Mouse (Mus musculus) v-Abl transformed pro-B cells (cell line): ENCODE results near the gene Irf2bp2.

Experiments used
- in situ Hi-C, 2 experiments: fragments of 400-800 bp; cut with MboI; formaldehyde crosslinking; loops; one replicate each; pipeline ENCODE4 v1.15.1; 2025; ENCODE audit not compliant: unreplicated experiment in 2 of 2

Irf2bp2 gene

GRCm38 (mm10) chr8:126573079-126573694 lies 20.6 kb downstream of the Irf2bp2 start:
- in situ Hi-C loops, result no loop called here

DNA sequence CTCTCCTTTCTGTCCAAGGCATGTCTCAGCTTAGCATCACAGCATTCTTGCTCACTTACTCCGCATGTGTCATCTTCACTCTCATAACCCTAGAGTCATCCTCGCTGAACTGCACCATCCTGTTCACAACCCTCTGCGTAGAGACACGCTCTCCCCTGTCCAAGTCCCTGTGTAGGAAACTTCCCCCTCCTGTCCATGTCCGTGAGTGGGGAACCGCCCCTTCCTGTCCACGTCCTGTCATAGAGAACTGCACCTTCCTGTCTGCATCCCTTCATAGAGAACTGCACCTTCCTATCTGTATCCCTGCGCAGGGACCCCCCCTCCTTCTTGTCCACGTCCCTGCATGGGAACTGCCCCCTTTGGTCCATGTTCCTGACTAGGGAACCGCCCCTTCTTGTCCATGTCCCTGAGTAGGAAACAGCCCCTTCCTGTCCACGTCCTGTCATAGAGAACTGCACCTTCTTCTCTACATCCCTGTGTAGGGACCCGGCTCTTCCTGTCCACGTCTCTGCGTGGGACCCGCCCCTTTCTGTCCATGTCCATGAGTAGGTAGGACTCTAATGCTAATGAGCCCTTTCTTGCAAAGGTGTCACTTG lies 22.6 kb downstream of the Irf2bp2 start:
- in situ Hi-C loops, result no loop called here

DNA sequence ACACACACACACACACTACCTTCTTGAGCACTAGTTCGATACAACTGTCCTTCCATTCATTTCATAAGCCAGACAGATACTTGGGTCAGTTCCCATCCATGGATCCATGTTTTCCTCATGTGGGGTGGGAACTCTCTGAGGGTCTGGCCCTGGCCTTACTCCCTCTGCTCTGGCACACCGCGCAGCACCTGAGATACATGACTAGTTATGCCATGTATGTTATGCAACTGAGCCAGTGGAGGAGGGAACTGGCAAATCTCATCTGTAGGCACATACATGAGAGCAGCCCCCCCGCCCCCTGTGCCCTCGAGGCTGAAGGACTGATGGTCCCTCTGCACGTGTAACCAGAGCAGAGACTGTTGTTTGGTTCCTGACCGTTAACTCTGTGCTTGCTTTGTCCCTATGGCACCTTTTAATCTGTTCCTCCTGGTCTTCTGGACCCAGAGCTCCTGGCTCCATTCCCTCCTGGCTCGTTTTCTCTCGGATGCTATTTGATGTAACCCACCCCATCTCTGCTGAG lies 23.2 kb downstream of the Irf2bp2 start:
- in situ Hi-C loops, result no loop called here

GRCm38 (mm10) chr8:126570046-126570445 lies 23.7 kb downstream of the Irf2bp2 start:
- in situ Hi-C loops, result no loop called here

DNA sequence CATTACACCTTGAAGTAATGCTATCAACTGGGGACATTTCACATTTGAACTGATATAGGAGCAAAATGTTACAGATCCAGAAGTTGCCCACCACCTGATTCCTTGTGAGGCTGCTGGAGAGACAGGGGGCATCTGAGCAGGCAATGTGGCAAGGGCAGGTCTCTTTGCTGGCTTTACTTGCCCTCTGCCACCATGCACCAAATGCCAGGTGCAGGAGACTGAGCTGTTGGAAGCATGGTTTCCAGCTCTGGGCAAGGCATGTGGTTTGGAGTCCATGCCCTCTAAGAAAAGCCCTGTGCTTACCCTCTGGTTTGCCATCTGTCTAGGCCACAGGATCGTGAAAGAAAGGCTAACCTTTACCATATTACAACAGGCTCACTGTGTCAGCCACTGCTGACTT lies 24.1 kb downstream of the Irf2bp2 start:
- in situ Hi-C loops, result no loop called here

DNA sequence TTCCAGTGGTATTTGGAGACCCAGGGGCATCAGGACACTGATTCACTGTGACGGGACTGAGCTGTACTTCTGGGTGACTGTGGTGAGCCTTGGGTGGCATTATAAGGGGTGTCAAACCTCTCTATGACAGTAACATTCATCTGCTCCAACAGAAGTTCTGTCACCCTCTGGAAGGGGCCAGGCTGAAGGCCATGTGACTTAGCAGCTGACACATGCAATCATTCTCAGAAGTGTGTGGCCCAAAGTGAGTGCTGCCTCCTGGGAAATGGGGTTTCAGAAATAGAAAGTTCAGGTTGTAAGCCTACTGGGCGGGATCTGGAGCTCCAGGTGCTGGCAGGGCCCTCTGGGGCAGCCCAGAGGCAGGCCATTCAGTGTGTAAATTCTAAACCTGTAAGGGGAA lies 26.1 kb downstream of the Irf2bp2 start:
- in situ Hi-C loops, result no loop called here

DNA sequence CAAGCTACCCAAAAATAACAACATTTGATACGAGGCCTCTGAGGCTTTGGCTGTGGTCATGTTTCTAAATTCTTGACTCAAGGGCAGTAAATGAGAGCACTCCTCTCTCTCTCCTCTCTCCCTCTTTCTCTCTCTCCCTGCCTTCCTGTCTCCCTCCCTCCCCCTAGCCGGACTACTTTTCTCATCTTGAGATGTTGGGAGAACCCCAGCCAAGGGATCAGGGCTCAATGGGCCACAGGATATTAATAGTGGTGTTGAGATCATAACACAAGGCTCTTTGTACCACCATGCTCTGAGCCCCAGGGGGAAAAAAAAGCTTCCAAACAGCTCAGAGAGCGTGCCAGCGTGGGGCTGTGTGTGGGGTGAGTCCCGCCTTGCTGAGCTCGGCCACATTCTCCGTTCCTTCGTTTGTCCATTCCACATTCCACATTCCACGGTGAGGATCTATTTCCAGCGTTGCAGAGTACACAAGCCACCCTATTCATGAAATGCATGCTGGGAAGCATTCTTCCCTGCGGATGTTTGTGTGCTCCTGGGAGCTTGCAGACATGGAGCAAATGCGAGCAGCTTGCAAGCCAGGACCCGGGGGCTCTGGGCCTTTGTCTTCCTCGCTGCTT lies 27.2 kb downstream of the Irf2bp2 start:
- in situ Hi-C loops, result no loop called here

GRCm38 (mm10) chr8:126565954-126566445 lies 27.8 kb downstream of the Irf2bp2 start:
- in situ Hi-C loops, result no loop called here

- in situ Hi-C loops, result no loop called here
Observed at GRCm38 (mm10) chr8:126565231-126565781, 28.5 kb downstream of the Irf2bp2 start.

DNA sequence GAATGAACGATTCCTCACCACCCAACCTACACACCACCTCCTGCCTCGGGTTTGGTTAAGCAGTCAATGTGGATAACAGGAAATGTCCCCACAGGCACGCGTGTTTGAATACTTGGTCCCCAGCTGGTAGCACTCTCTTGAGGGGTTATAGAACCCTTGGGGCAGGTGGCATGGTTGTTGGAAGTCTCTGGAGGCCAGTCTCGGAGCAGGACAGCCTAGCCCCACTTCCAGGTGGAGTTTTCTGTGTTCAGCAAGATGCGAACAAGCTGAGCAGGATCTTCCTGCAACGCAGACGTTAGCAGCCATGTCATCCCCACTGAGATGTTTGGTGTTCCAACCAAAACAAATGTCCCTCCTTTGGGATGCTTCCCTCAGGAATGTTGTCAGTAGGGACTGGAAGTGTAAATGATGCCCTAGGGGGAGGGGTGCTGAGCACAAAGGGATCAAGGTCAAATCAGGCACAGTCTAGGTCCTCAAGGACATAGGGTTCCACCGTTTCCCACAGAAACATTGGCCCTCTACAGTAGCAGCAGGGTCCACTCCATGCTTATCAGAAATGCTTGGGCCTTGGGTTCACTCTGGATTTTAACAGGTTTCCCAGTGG lies 29.1 kb downstream of the Irf2bp2 start:
- in situ Hi-C loops, result no loop called here

DNA sequence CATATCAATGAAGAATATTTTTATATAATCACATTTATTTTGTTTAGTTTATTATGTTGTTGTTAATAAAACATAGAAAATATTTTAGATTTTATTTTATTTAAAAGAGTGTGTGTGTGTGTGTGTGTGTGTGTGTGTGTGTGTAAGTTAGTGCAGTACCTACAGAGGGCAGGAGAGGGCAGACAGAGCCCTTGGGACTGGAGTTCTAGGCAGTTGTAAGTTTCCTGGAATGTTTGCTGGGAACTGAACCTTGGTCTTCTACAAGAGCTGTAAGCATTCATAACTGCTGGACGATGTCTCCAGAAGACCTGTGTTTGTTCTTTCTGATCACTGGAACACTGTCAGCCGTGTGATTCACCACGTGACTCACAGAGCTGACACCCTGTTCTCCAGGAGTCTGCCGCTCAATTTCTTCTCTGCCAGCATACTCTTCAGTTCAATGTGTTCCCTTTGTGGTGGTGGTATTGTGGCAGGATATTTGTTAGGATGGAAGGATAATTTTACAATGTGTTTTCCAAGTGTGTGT lies 32.4 kb downstream of the Irf2bp2 start:
- in situ Hi-C loops, result no loop called here

DNA sequence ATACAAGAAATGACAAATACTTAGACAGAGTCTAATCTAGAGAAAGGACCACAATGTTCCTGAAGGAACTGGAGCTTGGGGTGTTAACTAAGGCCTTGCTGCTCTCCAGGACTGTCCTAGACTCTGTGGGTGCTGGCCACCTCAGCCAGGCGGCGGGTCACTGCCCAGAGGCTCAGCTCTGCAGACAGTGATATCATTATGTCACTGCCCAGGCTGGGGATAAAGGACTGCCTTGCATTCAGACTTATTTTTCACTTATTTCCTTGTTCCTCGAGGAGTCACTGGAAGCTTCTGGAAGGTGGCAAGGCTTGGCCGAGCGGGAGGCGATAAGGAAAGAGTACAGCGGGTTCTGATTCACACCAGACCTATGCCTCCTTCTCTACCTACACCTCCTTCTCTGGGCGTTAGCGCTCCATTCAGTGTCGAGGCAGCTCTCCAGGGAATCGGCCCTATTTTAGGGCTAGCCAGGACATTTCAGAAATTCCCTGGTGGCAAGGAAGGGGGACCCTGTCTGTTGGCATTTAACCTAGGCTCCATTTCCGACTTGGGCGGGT lies 35.3 kb downstream of the Irf2bp2 start:
- in situ Hi-C loops, result no loop called here

DNA sequence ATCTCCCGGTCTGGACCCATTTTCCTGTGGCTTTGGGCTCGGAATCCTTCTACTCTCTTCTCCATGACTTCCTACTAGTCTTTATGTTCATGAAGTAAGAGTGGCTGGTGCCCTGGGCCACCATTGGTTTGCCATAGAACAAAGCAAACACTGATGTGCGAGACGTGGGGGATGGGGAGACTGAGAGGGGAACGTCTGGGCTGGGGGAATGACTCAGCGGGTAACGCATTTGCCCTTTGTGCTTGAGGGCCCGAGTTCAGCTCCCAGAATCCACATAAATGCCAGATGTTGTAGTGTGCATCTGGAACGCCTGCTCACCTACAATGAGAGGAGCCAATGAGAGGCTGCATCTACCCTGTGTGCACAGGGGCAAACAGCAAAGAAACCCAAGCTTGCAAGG lies 36.4 kb downstream of the Irf2bp2 start:
- in situ Hi-C loops, result no loop called here

- in situ Hi-C loops, result no loop called here
Observed at GRCm38 (mm10) chr8:126556691-126557090, 37.1 kb downstream of the Irf2bp2 start.

DNA sequence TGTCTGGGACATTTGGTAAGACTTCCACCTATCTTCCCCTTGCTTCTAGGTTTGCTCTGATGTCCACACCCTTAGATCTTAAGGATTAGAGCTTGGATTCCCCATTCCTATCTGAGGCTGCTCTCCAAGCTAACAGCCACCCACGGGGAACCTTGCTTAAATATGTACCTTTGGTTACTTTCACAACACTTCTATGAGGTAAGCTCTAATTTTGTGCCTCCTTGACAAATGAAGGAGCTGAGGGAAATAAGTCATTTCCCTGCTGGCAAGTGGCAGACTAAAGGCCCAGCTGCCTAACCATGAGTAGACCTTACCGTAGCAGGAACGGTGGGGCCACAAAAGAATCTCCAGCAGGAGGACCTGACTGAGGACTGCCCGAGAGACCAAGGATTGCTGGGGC lies 39.0 kb downstream of the Irf2bp2 start:
- in situ Hi-C loops, result no loop called here

DNA sequence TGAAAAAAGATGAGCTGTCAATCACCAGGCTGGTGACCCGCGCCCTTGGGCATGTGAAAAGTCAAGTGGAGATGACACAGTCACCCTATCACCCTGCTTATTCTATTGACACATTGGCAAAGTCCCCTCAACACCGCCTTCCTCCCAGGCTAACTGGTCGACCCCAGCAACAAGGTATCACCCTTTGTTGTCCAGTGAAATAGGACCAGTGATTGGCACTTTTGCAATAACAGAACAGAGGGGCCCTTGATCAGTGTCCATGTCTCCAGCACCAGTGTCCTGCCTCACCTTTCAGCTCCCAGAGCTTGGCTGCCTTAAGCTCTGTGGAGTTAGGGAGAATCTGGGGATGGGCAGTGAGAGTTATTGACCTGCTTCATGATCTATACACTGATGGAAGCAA lies 41.9 kb downstream of the Irf2bp2 start:
- in situ Hi-C loops, result no loop called here

DNA sequence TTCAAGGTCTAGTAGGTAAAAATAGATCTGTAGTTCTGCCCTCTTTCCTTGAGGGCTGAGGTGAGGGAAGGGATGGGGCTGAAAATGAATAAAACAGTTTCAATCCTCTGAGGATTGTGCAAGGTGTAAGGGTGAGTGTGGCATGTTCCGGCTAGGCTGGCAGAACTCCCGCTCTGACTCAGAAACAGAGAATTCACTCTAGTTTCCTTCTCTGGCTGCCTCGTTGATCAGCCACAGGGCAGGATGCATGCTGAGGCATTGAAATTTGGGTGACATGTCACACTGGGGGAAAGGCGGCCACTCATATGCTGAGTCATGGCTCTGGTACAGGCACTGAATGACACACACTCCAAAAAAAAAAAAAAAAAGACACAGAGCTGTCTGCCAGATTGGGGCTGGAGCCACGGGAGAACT lies 42.8 kb downstream of the Irf2bp2 start:
- in situ Hi-C loops, result no loop called here

GRCm38 (mm10) chr8:126547841-126548240 lies 45.9 kb downstream of the Irf2bp2 start:
- in situ Hi-C loops, result no loop called here

- in situ Hi-C loops, result no loop called here
Observed at GRCm38 (mm10) chr8:126547361-126547760, 46.4 kb downstream of the Irf2bp2 start.

GRCm38 (mm10) chr8:126546480-126546879 lies 47.3 kb downstream of the Irf2bp2 start:
- in situ Hi-C loops, result no loop called here

DNA sequence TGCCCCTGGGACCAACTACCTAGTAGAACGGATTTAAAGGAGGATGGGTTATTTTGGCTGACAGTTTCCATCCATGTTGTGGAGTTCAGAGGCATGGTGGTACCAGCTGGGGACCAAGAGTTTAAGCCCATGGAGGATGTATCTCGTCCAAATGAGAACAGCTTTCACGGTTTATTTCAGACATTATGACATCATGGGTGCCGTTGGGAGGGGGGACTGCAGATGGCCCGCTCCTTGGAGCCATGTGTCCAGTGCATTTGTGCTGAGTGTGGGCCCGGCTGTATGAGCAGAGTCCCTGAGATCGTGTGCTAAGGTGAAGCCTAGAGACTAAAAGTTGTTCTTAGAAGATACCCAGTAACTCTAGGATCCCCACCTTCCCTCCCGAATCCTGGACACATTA lies 50.4 kb downstream of the Irf2bp2 start:
- in situ Hi-C loops, result no loop called here
